Mouse (Mus musculus) kidney, postnatal 4 days (tissue): Measurements from ENCODE around the gene Pafah1b2.

Source experiments
- DNase-seq, 2 experiments: peaks; one replicate each; pipeline ENCODE4 v3.0.0; 2021; ENCODE audit warnings: mixed read lengths in 2 of 2

The Pafah1b2 gene

GRCm38 (mm10) chr9:45979778-45980177, 32.7 kb downstream of the Pafah1b2 start:
- DNase-seq = no peak

DNA sequence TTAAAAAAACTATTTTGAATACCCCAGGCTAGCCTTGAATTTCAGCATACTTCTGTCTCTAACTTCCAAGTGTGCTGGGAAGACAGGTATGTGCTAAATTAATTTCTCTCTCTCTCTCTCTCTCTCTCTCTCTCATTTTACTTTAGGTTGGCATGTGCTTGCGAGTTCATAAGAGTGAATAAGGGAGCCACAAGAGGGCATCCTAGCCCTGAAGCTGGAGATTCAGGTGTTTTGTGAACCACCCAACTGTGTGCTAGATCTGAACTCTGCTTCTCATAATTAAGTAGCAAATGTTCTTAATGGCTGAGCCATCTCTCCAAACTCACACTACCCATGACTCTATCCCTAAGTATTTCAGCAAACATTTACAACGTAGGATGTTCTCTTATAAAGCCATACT, 35.6 kb downstream of the Pafah1b2 start:
- no peak for DNase-seq

- no peak for DNase-seq
Observed at GRCm38 (mm10) chr9:45963577-45963976, 48.9 kb downstream of the Pafah1b2 start.

DNA sequence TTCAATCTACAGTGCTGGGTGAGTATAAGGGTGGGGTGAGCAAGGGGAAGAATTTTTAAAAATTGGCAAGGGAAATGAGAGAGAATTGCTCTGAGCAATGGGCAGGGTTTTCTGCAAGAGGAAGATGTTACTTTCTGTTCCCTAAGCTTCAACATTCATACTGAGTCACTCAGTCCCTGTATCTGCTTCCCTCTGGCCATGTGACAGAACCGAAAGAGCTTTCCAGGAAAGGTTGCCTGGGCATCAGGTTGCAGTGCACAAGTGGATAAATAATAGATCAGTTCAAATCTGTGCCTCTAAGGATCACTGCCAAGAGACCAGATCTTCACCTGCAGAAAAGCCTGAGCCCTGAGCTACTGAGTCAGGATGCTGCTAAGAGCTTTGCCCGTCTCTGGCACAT, 50.6 kb downstream of the Pafah1b2 start:
- DNase-seq = no peak

GRCm38 (mm10) chr9:45959661-45960060, 52.8 kb downstream of the Pafah1b2 start:
- DNase-seq = no peak

DNA sequence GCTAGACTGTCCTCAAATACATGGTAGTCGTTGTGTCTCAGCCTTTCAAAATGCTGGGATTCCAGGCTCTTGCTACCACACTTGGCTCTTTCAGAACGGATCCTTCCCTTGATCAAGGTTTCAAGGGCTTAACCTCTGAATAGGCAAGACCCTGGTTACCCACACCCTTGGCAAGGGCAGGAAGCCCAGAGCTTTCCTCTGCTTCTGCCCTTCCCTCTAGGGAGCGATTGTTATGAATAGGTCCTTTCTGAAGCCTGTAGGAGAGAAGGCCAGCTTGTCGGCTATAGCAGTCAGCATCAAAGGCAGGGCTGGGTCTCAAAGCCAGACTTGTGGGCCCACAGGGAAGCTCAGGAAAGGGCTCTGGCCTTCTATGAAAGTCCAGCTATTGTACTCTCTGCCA, 53.6 kb downstream of the Pafah1b2 start:
- DNase-seq = no peak

DNA sequence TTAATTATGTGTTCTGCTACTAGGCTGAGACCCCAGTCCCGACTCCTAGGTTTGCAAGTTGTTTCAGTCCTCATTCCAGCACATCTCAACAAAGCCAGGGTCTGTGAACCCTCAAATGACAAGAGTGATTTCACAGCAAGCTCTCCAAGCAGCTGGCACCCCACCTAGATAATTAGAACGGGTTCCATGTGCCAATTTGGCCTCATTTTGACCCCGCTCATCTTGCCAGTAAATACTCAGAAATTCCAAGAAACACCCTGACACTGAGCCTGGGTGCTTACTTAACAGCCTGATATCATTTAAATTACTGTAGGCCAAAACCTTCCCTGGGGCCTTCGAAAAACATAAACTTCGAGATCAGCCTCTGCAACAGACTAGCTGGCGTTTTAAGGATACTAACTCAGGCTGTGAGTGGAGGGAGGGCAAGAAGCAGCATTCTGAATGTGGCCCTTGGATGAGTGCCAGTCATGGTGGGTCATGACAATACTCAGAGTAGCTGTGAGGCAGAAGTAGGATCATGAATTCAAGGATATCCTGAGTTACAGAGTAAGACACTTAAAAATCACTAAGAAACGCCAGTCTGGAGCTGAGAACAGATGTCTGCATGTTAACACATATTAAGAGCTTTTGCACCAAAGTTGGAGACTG, 54.3 kb downstream of the Pafah1b2 start:
- DNase-seq = peak; percentile 44 to 55

DNA sequence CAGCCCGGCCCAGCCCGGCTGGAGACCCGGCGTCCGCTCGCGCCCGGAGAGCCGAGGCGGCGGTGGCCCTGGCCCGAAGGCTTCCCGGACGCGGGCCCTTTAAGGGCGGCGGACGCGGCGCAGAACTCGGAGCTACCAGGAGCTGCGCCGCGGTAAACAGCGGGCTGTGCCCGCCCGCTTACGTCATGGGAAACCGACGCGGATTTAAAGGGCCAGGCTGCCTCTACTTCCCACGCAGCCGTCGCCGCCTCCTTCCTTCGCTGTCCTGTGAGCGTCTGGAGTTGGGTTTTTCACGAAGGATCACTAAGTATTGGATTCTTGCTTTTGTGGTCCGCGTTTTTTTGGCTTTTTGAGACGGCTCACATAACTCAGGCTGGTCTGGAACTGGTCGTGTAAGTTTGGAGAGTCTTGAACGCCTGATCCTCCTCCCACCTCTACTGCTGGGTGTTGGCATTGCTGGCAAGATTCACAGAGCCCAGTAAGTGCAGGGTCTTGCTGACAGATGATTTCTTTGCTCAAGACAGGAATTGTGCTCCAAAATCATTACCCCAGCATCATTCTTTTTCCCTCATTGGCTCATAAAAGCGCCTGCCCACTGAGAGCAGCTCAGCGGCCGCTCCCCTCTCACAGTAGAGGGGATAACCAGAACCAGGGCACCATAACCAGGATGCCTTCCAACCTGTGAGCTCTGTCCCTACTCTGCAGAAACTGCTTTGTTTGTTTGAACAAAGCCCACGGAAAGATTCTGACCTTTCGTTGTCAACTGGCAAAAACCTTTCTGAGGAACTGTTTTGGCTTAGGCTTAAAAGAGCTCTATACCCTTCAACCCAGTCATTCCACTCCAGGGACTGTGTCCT, 57.2 kb downstream of the Pafah1b2 start, which contains the start of gene Sidt2:
Sidt2 (minus strand) TSS at position 152 of the 857 bp plus-strand sequence.
- peak; percentile 91 to 94 for DNase-seq

GRCm38 (mm10) chr9:45954294-45955106, 58.0 kb downstream of the Pafah1b2 start:
- DNase-seq = peak; percentile 66 to 81

GRCm38 (mm10) chr9:45953511-45954293, 58.8 kb downstream of the Pafah1b2 start:
- DNase-seq = peak in 1 of 2 experiments; percentile 41

GRCm38 (mm10) chr9:45952890-45953289, 59.6 kb downstream of the Pafah1b2 start:
- no peak for DNase-seq

GRCm38 (mm10) chr9:45952057-45952456, 60.4 kb downstream of the Pafah1b2 start:
- no peak for DNase-seq

DNA sequence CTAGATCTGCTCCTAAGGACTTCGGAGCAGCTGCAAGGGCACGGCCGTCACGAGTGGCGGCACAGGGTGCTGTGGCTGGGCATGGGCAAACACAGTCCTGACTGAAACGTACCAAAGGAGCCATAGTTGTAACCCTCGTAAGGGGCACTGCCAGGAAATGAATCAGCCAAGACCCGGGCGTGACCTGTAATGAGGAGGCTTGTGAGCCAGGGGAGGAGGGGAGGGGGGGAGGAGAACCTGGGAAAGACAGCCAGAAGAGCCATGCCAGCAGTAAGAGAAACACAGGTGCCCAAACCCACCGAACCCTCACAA, 65.7 kb downstream of the Pafah1b2 start:
- DNase-seq = no peak

GRCm38 (mm10) chr9:45946182-45946871, 66.2 kb downstream of the Pafah1b2 start:
- no peak for DNase-seq

DNA sequence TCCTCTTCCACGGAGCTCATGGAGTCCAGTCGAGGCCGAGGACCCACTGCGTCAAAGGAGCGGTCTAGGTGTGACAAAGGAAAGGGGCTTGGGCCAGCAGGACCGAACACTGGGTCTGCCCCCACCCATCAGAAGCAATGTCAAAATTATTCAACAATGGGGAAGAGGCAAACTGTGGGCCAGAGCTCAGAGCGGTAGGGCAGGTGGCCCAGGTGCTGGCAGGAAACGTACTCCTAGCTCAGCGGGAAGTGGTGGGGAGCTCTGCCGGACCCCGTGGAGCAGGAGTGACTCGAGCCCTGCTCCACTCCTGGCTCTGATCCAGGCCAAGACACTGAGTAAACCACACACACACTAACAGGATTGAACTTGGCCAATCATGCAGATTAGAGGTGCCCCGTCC, 66.8 kb downstream of the Pafah1b2 start:
- no peak for DNase-seq

DNA sequence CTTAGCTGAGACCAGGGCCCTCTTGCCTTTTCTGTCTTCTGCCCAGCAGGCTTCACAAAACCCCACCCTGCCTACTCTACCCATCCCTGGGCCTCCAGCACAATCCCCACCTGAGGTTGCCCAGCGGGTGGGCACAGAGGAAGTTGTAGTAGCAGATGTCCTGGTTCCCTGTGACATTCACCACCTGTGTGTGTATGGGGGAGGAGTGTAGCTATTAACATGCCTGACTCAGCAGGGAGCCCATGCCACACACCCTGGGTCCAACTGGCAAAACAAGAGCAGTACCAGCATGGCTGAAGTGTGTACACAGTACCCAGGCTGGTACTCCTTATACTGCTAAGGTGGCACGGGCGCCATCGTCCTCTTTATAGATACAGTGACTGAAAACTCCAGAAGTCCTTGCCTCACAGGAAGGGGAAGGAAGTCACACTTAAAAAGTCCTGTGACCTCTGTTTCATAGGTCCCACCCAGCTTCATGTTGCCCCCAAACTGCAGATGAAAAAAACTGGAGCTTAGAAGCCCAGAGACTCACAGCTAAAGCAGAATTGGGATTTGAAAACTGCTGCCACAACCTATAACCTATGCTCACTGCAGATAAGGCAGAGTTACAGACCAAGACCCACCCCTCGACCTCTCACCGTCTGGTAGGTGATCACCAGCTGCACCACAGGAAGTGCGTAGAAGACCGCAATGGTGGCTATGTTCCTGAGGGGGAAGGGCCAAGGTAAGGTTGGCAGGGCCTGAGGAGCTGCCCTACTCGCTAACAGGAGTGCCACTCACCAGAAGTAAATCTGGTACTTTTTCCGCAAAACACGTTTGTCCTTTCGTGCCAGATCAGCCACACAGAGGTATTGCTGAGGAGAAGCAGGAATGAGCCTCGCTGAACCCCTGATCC, 67.7 kb downstream of the Pafah1b2 start:
- DNase-seq = no peak

DNA sequence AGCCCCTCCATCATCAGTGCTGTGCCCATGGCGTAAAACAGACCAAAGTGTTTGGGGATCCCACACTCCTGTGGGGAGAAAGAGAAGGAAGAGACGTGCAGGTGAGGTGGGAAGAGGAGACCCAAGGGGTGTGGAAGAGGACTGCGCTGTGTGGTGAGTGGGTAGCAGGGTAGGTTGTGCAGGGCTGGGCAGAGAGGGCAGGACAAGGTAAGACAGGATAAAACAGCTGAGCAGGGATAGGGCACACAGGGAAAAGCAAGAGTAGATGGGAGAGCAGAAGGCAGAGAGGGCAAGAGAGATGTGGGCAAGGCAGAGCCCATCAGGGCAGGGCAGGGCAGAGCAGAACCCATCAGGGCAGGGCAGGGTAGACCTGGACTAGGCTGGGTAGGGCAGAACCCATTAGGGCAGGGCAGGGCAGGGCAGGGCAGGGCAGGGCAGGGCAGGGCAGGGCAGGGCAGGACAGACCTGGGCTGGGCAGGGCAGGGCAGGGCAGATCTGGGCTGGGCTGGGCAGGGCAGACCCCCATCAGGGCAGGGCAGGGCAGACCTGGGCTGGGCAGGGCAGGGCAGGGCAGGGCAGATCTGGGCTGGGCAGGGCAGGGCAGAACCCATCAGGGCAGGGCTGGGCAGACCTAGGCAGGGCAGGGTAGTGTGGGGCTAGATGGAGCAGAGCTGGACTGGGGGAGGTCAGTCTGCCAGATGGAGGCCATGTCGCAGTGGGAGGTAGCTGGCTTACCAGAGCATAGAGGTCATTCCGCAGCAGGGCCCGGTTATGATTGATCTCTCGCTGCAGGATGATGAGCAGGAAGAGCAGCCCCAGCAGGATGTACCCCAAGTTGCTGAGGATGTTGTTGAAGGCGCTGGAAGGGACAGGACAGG, 68.6 kb downstream of the Pafah1b2 start:
- no peak for DNase-seq

GRCm38 (mm10) chr9:45942916-45943315, 69.6 kb downstream of the Pafah1b2 start:
- no peak for DNase-seq

DNA sequence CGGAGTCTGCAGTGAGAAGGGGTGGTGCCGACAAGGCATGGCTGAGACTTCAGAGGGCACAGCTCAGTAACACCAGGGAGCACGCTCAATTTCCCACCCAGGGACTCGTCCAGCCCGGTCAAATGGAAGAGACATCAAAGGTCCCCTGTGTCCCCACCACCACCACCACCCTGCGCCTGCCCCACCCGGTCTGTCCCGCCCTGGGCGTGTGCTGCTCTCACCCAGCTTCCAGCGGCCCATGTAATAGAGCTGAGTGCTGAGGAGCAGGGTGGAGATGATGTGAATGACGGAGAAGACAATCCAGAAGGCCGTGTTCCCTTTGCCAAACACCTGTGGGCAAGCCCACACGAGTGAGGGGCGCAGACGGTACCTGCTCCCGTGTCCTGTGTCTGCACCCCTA, 70.0 kb downstream of the Pafah1b2 start:
- DNase-seq = no peak
